Mouse (Mus musculus) erythroblast, adult 5-6 weeks (primary cell): ENCODE measurements around the gene Mrpl10. TPM values are rescaled to one million over a fixed set of nuclear protein-coding genes. Genes with fewer than 3 reads are reported as not detected.
A peak's percentile ranks its signal among the peaks of the same experiment; 100 is the strongest.

Experiments used
- ATAC-seq: replicated peaks from 2 replicates; pipeline ENCODE4 v1.8.0; 2016; ENCODE audit warnings: moderate number of reproducible peaks, mild to moderate bottlenecking, moderate TSS enrichment, inconsistent platforms; ENCODE audit not compliant: poor library complexity, low FRiP score, severe bottlenecking
- total RNA-seq, 2 experiments: library from RNA; stranded (forward) in 1 of 2; stranded (reverse) in 1 of 2; fragments of 150-400 nt in 1 of 2; fragments of 200-764, 138-1000 nt in 1 of 2; gene quantifications; 2 replicates each; pipeline versions ENCODE4 v1.2.3 to v1.2.4; 2015 to 2017; ENCODE audit warnings: low replicate concordance in 2 of 2

The Mrpl10 gene
- total RNA-seq (2015; ENCODE audit: low replicate concordance) (8.8 TPM in 2 replicates), total RNA-seq (2017; ENCODE audit: low replicate concordance) (5.6 and 6.2 TPM in 2 replicates)

DNA sequence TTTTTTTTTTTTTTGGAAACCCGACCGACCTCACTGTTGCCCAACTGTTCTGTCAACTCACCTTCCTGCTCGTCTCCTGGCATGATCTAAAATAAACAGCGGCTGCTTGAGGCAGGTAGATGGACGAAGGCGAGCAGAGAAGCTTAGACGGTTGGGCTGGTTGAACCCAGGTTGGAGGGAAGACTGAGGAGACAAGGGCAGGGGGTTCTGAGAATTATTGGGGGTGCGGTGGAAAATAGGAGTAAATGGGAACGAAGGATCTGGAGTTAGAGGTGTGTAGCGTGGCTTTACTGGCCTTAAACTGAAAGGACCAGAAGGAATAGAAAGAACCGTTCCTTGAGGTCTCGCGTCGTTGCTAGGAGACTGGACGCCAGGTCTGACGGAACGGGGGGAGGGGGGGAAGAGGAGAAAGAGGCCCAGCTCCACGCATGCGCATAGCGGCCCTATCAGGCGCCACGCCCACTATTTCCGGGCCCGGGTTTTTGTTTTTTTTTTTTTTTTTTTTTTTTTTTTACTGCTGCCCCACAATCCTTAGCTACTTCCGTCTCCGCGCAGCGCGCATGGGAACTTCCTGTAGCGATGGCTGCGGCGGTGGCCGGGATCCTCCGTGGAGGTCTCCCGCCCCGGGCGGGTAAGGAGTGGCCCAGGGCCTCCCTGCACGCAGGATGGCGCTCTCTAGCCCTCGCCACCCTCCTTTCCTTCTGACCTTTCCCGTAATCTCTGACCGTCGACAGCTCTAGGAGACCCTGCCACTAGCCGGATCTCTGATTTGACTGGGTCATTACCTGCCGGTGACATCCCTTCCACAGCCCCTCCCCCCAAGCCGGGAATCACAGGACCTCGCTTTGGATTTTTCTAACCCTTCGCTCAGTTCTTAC lies at the start of gene Mrpl10, which contains the start of gene Lrrc46:
Mrpl10 (plus strand) TSS at position 539 of the 878 bp plus-strand sequence.
Lrrc46 (minus strand) TSS at position 386 of the 878 bp plus-strand sequence.
- peak; percentile 88 for ATAC-seq

DNA sequence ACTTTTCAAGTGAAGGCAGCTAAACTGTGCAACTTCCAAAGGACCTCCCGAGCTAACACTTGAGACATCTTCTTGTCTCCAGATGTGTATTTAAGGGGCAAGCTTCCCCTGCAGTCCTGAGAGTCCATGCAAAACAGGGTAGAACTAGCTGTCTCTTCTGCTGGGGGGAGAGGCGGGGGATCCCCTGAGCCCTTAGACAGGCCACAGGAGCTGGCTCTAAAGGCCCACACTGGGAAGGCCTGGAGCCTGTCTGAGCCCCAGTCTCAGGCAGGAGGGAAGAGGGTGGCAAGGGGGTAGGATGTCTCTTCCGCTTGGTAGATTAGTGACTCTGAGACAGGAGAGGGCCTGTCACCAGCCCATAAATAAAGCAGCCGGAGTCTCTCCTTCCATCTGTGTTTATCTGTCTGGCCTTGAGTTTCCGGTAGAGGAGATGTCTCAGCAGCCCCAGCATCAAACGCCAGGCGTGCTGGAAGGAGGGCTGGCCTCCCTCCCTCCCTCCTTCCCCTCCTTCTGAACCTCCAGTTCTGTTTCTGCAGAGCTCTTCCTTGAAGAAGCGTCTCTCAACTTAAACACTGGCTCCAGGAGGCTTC lies 48.5 kb upstream of the Mrpl10 start:
- no peak for ATAC-seq

DNA sequence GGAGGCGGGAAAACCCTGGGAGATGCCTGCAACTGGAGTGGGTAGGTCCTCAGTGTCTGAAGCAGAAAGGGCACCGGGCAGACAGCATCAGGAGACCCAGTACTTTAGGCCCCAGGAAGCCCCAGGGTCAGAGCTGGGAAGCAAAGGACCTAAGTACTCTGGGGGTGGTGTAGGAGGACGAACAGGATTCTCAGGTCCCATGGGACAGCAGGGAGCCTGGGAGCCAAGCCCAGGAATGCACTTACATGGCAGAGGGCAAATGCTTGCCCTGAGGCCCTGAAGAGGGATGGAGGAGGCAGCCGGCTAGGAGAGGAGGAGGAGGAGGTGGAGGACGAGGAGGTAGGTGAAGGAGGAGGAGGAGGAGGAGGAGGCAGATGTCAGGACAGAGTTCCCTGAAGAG lies 46.3 kb upstream of the Mrpl10 start:
- ATAC-seq, result no peak

DNA sequence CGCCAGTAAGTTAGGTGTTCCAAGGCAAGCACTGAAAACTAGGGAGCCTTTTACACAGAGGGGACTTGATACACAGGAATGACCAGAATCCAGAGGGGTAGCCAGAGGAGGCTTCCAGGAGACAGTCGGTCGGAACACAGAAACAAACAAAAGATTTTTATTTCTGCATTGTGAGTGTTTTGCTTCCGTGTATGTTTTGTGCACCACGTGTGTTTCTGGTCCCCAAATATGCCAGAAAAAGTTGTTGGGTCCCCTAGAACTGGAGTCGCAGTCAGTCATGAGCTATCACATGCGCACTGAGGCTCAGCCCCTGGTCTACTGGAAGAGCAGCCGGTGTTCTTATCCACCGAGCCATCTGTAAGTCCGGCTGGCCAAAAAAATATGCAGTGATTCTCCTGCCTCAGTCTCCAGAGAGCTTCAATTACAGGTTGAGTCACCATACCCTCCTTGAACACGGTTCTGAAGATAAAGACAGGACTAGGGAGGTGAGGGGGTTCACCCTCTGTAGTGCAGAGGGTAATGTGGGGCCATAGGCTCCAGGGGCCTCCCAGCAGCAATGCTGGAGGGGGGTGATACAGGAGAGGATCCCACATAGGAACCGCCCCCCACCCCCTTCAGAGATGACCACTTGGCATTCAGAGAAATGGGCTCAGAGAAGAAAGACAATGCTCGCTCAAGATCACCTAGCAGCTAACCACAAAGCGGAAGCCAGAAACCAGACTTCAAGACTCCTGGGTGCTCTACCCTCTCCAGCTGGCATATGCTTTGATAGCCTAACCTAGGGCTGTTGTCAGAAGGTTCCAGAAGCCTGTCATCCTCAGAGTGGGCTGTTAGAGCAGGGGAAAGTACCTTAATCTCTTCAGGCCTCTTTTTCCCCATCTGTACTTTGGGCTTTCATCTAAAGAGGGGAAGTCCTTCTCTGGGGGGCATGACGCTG lies 45.3 kb upstream of the Mrpl10 start:
- no peak for ATAC-seq

DNA sequence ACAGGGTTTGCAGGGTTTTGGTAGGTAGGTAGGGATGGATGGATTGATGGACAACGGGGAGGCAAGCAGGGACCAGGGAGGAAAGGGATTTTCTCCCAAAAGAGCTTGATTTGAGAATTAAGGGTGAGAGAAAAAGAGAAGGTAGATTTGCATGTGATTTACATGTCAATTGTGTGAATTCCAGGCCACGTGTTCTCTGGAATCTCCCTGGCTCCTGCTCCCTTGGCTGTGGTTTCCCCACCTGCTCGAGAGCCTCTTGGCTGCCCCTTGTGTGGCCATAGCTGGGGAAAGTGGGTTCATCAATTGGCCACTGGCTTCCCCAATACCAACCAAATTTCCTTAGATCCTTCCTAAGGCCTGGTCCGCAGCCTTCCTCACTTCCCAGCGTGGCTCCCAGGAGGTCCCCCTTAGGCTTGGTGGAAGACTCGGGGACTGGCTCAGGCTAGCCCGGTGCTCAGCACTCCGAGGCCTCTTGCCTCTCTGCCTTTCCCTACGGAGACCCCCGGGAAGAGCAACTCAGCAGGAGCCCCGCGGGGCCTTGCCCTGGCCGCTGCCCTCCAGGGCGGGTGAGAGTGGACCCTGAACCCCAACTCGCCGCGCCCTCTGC lies 44.5 kb upstream of the Mrpl10 start:
- no peak for ATAC-seq

DNA sequence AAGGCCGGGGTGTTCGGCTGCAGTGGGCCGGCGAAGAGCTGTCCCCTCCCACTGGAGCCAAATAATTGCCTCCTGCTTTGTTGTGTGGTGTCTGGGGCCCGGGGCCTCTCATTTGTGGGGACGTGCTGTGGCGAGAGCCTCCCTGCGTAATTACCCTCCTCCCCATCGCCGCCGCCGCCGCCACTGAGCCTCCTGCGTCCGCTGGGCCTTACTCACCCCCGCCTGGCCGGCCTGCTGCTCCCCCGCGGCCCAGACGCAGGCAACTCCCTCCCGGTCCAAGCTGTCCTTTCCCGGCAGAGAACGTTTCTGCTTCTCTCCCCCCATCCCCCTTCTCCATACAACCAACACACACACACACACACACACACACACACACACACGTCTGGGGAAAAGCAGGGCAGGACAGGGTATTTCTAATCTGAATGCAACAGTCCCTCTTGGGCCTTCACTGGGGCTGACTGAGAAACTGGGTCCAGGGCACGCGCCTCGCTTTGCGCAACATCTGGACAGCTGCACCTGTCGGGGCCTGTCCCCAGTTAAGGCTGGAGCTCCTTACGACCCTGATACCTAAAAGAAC lies 43.9 kb upstream of the Mrpl10 start:
- ATAC-seq, result no peak

DNA sequence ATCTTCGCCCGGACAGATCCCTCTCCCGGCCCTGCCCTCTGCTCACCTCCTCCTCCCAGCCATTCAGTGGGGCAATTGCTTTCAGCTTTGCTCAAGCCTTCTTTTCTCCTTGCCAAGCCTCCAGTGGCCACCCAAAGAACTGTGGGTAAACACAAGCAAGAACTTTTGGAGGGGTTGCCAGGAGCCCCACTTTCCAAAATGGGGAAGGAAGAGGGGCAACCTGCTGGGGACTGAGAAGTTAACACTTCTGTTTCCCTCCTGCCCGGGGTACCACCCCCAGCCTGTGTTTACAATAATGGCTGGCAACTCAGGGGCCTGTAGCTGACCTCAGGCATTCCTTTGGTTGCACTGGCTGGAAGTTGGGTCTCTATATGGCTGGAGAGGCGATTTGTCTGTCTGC lies 38.2 kb upstream of the Mrpl10 start:
- no peak for ATAC-seq

DNA sequence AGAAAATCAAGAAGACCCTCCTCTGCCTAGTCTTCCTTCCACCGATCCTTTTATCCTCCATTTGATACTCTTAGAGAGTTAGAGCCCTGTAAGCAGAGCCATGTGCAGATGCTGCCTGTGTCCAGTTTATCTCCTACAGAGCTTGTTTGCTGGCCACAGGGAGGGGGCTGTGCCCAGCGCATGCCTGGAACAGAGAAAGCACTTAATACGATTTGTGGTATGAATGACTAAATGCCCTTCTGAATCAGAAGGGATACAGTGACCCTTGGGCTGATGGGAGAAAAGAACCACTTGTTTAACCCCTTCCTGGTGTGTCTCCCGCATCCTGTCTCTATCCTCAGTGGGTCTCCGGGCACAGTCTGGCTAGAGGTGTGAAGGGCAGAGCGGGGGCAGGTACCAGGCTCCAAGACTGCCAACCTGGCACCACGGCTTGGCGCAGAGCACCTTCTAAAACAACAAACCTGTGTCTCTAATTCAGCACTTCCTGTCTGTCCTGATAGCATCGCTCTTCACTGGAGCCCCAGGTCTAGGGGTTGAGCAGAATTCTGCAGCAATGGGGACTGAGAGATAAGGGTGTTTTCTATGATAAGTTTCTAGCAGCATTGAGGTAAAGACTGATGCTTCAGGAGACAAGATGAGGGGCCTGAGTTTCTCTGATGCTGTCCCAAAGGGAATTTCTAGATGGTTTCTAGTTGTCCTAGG lies 34.1 kb upstream of the Mrpl10 start:
- ATAC-seq, result no peak

DNA sequence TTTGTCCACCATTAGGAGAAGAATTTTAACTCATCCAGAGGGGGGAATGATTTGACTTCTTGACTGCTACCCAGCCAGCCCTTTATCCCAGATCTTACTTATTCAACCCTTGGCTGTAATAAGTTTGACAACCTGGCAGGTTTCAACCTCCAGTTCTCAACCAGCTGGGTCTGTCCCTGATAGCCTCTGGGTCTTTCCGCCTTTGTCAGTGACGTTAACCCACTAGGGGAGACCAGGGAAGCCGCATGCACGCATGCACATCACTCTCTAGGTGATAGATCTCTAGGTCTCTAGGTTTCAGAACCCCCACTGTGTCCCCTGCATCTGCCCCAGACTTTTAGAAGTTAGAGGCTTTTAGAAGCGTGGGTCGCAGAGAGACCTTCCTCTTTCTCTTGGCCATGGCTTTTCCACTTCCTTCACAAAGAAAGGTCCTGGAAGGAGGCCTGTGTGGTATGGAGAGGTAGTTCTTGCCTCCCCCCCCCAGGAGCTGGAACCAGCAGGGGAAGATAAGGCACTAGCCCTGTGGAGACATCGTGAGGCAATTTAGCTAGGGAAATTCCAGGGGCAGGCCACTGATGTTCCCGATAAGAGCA lies 32.1 kb upstream of the Mrpl10 start:
- ATAC-seq, result no peak

DNA sequence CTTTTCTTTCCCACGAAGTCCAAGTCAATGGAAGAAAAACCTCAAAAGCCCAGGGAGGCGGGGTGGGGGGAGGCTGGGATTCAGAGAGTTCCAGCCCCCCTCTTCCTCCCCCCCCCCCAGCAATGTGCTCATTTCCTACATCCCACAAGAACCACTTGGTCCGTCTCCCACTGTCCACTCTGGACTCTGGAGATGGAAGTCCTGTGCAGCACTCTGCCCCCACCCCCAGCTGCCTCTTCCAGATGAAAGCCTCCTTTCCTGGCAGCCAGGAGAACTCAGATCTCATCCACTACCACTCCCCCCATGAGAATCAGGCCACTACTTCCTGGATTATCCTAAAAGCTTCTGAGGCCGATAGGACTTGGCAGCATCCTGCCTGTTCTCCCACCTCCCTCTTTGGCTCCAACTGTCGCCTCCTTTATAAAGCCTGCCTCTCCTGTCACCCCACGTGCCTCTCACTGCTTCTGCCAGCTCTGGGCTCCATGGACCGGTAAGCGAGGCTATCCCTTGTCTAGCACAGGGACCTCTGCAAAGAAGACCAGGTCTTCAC lies 28.2 kb upstream of the Mrpl10 start, which contains the start of gene Sp6:
Sp6 (plus strand) TSS at position 274 of the 550 bp plus-strand sequence.
- ATAC-seq, result no peak

DNA sequence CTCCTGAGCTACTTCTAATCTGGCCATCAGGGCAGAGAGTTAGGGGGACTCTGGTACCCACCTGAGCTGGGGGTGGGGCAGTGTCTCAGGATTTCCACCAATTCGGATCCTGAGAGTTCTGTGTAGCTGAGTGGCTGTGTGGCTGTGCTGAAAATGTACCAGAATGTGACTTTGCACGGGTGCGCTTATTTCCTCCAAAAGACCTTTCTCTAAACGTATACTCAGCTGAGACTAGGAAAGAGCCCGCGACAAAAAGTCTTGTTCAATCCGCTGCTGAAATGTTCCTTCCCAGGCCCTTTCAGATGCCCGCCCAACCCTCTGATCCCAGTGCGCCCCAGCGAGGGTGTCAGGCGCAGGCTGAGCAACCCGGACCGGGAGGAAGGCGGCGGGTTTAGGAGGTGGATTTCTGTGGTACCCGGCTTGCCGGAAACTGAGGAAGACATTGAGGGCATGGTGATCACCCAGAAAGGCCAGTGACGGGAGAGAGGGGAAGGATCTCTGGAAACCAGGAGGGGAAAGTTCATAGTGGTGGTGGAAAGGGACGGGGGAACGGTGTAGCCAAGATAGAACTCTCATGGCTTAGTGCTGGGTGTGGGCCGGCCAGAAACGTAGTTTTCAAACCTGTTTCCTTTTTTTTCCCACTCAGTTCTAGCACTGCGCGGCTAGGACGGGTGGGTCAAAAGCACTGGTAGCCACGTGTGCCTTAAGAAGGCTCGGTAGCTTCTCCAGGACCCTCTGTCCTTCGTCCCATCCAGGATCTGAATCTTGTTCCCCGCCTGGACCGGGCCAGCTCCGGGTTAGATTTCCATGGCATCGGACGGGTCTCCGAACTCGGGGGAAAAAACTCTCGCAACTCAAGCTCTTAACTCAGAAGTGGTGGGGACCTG lies 23.4 kb upstream of the Mrpl10 start:
- ATAC-seq, result no peak

DNA sequence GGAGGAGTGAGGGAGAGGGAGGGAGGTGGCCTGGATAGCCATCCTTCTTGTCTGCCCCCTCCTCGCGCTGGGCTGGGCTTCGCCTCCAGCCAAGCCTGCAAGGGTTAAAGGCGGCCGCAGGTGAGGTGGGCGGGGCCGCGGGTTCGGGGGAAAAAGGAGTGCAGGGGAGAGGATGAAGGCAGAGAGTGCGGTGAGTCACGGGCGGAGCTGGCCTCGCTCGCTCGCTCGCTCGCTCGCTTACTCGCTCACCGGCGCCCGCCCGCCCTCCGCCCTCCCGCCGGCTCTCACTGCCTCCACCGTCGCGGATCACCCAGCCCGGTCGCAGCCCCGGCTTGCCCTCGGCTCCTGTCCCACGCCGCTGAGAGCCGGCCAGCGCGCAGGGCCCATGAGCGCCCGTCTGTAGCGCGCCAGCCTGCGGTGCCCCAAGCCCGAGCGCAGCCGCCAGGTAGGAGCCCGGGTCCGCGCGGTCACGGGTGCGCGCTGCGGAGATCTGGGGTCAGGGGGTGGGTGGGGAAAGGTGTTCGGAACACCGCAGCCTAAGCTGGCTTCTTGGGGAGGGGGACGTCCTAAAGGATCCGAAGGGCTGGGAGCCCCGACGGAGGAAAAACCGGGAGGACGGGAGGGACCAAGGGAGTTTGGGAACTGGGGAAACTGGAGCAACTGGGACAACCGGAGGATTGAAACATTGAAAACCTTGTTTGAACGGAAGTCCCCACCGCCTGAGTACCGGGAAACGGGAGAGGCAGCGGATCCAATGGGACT lies 22.6 kb upstream of the Mrpl10 start:
- ATAC-seq, result no peak

DNA sequence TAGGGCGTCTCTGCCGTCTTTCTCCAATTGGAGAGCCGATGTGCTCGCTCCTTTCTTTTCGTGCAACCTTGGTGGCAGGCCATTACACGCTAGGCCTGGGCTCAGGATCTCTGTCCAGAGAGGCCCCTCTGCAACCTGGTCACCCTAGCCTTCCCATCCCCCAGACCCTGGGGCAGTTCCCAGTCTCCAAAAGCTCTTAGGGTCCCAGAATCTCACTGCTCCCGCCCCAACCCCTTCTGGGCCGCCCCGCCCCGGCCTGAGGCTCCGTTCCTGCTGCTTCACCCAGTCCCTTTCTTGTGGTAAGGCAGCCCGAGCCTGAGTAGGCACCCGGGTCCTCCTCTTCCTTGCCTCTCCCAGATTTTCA lies 22.0 kb upstream of the Mrpl10 start:
- no peak for ATAC-seq

DNA sequence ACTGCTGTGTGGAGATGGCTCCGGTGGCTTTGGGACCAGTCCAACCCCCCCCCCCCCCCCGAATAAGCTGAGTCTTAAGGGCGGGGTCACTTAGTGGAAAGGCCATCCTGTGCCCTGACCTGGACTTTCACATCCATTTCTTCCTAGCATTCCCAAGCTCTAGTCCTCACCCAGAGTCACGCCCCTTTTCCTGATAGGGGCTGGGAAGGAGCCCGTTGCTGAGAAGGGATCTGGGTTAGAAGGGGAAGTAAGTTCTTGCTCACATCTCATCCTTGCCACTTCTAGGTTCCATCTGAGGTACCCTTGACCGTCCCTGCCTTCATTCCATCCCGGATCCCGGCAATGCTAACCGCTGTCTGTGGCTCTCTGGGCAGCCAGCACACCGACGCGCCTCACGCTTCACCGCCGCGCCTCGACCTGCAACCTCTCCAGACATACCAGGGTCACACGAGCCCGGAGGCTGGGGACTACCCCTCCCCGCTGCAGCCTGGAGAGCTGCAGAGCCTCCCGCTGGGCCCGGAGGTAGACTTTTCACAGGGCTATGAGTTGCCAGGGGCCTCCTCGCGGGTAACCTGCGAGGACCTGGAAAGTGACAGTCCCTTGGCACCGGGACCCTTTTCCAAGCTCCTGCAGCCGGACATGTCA lies 20.1 kb upstream of the Mrpl10 start:
- ATAC-seq, result no peak

DNA sequence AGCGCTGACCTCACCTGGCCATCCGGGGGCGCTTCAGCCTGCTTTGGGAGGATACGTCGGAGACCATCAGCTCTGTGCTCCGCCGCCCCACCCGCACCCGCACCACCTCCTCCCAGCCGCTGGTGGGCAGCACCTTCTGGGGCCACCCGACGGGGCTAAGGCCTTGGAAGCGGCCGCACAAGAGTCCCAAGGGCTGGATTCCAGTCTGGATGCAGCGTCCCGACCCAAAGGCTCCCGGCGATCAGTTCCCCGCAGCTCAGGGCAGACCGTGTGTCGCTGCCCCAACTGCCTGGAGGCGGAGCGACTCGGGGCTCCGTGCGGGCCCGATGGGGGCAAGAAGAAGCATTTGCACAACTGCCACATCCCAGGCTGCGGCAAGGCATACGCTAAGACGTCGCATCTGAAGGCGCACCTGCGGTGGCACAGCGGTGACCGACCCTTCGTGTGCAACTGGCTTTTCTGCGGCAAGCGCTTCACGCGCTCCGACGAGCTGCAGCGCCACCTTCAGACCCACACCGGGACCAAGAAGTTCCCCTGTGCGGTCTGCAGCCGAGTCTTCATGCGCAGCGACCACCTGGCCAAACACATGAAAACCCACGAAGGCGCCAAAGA lies 19.4 kb upstream of the Mrpl10 start:
- ATAC-seq, result peak; percentile 24; the same call in 1 of the 2 replicates

DNA sequence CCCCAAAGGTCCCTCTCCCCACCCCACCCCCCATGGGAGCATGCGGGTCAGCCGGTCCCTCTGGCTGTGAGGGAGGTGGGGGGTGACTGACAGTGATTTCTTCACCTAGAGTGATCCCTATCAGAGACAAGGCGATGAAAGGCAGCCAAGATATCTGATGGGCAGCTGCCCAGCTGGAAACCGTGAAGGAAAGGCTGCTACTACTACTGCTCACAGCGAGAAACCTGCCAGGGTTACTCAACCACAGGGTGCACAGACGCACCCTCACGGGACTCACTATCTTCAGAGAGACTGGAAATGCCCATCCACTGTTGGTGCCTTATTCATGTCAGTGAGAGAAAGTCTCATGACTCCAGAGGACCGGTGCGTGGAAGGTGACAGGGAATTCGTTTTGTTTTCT lies 16.4 kb upstream of the Mrpl10 start:
- ATAC-seq, result no peak
